Mouse (Mus musculus) layer of hippocampus, adult 8-10 months (tissue): ENCODE measurements around the gene Hk2. TPM values are rescaled to one million over a fixed set of nuclear protein-coding genes. Genes with fewer than 3 reads are reported as not detected.

Experiments
- DNase-seq, 2 experiments: peaks; one replicate each; pipeline ENCODE4 v3.0.0; 2022; ENCODE audit warnings: low spot score in 2 of 2
- total RNA-seq, 4 experiments: library from RNA; stranded (reverse); gene quantifications; 2 replicates each; pipeline ENCODE4 v1.2.4; 2022

Hk2 gene
- total RNA-seq, 4 experiments from 2014 or later = 5.6 to 14.4 (median 9.6) TPM

GRCm38 (mm10) chr6:82740868-82741517 is 33.3 kb downstream of the Hk2 start:
- DNase-seq = no peak

DNA sequence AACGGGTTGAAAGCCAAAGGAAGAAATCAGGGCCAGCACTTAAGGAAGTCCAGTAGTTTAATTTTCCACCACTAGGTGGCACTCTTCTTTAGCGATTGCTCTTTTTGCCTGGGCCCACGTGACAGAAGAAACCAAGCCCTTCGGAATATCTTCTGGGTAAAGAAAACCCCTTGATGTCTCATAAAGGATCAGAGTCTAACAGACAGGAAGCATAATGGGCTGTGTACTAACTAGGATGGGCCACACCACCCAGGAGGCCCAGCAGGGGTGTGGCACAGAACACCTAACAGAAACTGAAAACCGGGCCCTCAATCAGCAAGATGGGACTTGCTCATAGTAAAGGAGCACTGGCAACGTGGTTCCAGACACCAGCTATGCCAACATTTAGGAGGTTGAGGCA is 34.0 kb downstream of the Hk2 start:
- peak; percentile 25 to 46 for DNase-seq

GRCm38 (mm10) chr6:82737634-82738540 is 36.4 kb downstream of the Hk2 start:
- DNase-seq = no peak

DNA sequence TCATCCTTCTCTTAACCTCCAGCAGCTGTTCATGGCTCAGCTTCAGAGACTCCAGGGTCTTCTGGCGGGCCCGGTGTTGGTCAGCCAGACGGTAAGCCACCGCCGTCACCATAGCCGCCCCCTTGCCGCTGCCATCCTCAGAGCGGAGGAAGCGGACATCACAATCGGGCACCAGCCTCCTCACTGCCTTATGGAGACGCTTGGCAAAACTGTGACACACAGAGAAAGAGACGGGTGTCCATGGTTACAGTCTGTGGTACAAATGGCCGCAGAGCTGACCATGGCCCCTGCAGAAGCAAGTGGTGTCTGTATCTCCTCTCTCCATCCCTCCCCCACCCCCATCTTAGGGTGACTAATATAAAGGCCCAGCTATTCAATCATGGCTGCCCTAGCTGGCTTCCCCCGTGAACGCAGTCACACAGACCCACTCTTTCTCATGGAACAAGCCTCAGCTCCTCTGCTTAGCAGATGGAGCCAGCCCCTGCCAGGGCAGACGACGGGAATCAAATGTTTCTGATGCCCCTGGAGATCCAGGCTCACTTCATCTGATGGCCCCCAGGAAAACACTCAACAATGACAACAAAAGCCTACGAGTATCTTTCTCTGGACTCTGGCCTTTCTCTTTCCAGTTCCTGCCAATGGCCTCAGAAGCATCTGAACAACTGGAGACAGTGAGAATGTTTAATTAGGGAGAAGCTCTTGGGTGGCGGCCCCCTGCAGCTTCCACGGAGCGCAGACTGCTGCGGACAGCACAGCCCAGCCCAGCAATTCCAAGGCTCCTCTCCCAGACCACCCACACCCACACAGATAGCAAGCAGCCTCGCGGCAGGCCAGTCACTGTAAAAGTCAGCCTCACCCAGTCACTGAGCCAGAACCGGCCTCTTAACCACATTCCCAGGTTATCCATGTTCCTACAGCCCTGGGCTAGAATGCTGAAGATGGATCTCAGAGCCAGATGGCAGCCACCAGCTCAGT is 37.3 kb downstream of the Hk2 start:
- DNase-seq = no peak

- DNase-seq = peak in 1 of 2 experiments; percentile 48
Measured at GRCm38 (mm10) chr6:82735347-82735746, 38.9 kb downstream of the Hk2 start.

DNA sequence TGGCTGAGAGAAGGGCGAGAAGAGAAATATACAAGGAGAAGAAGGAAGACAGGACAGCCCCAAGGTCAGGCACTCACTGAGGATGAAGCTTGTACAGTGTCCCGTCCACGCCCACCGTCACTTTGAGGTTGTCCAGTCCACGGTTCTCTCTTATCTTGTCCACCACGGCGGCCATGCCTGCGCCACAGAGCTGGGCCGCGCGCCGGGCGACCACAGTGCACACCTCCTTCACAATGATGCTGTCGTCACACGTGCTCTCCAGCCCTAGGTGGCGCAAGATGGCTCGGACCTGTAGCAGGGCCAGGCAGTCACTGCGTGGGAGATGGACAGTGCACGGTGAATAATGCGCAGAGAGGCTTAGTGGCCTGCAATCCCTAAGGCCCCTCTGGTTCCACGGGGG is 45.6 kb downstream of the Hk2 start:
- no peak for DNase-seq

DNA sequence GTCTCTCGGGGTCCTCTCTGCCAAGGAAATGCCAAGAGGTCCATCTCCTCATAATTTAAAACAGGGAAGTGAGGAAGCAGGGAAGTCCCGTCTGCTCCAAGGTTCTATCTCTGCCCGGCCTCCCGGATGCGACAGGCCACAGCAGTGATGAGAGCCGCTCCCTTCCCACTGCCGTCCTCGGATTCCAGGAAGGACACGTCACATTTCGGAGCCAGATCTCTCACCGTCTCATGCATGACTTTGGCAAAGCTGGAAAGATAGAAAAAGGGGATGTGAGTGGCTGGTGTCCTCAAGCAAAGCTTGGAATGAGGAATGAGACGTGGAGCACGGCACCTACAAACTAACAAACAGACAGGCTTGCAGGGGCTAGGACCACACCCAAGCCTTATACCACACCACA is 47.0 kb downstream of the Hk2 start:
- DNase-seq = no peak

DNA sequence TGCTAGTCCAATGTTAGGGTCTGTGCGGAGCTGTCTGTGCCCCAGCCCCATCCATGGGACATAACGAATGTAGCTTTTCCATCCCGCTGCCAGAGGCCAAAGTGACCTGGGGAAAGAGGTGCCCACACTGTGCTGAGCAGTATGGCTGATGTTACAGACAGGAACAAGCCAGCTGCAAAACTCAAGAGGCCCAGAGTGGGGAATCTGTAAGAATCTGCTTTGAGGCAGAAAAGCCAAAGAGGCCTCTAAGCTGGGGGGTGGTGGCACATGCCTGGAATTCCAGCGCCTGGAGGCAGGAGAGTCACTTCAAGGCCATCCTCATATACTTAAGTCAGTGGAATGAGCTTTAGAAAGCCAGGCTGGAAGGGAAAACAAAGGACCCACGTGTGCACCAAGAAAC is 50.9 kb downstream of the Hk2 start:
- no peak for DNase-seq

DNA sequence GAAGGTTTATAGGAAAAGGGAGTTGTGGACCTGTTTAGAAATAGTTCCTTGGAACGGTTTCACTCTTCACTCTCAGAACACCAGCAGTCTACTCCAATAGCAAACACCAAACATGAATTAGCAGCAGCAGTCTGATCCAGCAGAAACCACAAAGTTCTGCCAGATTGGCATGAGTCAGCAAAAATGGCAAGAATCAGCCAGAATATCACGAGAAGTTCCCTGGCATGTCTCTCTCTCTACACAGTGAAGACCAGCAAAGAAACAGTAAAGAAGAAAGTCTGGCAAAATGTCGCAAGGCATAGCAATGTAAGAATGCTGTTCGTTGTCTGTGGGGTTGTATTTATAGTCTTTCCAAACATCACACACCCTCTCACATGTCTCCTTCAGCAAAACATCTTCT is 58.1 kb downstream of the Hk2 start:
- no peak for DNase-seq

GRCm38 (mm10) chr6:82715653-82716052 is 58.6 kb downstream of the Hk2 start:
- no peak for DNase-seq

GRCm38 (mm10) chr6:82715253-82715652 is 59.0 kb downstream of the Hk2 start:
- DNase-seq = no peak

GRCm38 (mm10) chr6:82714841-82715240 is 59.4 kb downstream of the Hk2 start:
- no peak for DNase-seq

DNA sequence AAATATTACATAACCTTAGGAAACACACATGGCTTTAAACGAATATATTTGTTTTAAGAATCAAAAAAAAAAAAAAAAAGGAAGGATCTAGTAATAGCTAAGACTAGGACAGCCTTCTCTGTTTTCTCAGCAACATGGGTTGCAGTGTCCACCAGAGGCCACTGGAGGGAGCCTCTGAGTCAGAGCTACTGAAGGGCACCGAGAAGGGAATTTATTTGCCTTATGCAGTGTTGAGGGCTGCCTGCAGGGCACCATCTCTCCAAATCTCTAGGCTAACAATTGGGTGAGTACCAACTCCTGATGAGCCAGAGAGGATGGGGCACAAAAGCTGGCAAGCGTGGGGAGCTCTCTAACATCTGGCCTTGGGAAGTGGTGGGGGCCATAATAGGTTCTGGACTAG is 60.0 kb downstream of the Hk2 start:
- DNase-seq = peak; percentile 63 to 78

GRCm38 (mm10) chr6:82707742-82708141 is 66.5 kb downstream of the Hk2 start:
- DNase-seq = no peak

- no peak for DNase-seq
Measured at GRCm38 (mm10) chr6:82707241-82707640, 67.0 kb downstream of the Hk2 start.

DNA sequence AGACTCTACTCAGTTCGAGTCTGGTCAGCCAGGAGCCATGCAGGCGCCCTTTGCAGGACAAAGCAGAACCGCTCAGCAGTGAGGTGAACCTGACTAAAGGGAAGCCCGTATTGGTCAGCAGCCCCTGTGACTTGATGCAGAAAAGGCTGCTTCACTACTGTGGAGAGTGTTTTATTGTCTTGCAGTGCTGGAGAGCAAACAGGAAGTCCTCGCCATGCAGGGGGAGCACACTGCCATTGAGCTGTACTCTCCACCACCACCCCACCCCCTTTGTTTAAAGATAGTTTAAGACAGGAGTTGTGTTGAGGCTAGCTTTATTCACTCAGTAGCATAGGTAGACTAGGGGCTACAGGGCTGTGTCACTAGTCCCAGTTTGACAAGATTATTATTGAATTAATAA is 69.0 kb downstream of the Hk2 start, which contains the start of gene Pole4:
Gene Pole4 (minus strand): TSS at position 145 of the 400 bp plus-strand sequence.
- DNase-seq = no peak

DNA sequence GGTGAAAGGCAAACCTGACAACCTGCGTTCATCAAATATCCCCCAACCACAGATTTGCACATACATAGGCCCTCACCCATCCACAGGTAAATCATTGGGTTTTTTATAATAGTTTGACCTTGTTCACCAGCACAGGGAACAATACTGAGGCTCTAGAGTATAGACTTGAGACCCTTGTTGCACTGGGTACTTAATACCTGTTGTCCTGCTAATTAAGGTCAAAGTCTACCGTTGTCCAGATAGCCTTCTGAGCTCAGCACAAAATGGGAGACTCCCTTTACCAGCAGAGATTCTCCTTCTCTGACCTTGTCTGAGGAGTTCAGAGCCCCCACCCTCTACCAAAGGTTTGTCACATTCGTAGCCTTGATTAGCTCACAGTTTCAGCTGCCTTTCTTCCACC is 70.5 kb downstream of the Hk2 start:
- no peak for DNase-seq

DNA sequence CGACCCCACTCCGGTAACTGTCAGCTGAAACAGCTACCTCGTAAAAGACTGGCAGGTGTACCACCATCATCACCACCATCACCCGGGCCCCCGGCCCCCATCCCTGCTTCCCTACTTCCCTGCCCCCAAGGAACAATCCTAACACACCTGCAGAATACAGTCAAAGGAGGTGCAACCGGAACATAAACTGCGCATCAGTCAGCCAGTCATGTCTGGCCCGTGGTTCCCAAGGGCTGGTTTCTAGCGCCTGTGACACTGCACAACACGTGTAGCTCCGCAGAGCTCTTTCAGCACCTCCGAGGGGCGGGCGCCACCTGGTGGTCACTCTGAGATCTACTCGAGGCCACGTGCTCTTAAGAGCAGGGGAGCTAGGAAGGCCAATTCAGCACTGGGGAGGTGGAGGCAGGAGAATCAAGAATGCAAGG is 71.6 kb downstream of the Hk2 start:
- peak; percentile 61 to 87 for DNase-seq

GRCm38 (mm10) chr6:82701296-82701695 is 73.0 kb downstream of the Hk2 start:
- DNase-seq = no peak

GRCm38 (mm10) chr6:82699831-82700230 is 74.4 kb downstream of the Hk2 start:
- DNase-seq = no peak

- DNase-seq = no peak
Measured at GRCm38 (mm10) chr6:82696736-82697135, 77.5 kb downstream of the Hk2 start.
